Mouse (Mus musculus) induced T-regulatory cell, adult 2 months (primary cell): ENCODE measurements around the gene Glp2r.

Experiments used
- DNase-seq: peaks from one replicate; pipeline ENCODE4 v3.0.0-alpha.2; 2012; ENCODE audit warnings: low read depth

The Glp2r gene

GRCm38 (mm10) chr11:67771053-67771452 lies at the start of gene Glp2r:
TSS of gene Glp2r (minus strand) at chr11:67771153.
- DNase-seq: no peak

- peak; percentile 5 for DNase-seq
These were observed 49.3 kb upstream of the Glp2r start for GRCm38 (mm10) chr11:67820221-67820620.

GRCm38 (mm10) chr11:67819604-67820003 lies 48.7 kb upstream of the Glp2r start:
- DNase-seq: no peak

GRCm38 (mm10) chr11:67811535-67811934 lies 40.6 kb upstream of the Glp2r start:
- no peak for DNase-seq

- no peak for DNase-seq
These were observed 37.1 kb upstream of the Glp2r start for GRCm38 (mm10) chr11:67808051-67808450.

- no peak for DNase-seq
These were observed 36.1 kb upstream of the Glp2r start for GRCm38 (mm10) chr11:67806832-67807597.

GRCm38 (mm10) chr11:67805538-67805937 lies 34.6 kb upstream of the Glp2r start:
- DNase-seq: peak; percentile 3

- DNase-seq: no peak
These were observed 30.2 kb upstream of the Glp2r start for GRCm38 (mm10) chr11:67801169-67801568.

GRCm38 (mm10) chr11:67800130-67800723 lies 29.3 kb upstream of the Glp2r start:
- no peak for DNase-seq

GRCm38 (mm10) chr11:67797931-67798330 lies 27.0 kb upstream of the Glp2r start, which contains the start of gene Dhrs7c:
TSS of gene Dhrs7c (plus strand) at chr11:67798187.
- no peak for DNase-seq

- DNase-seq: no peak
These were observed 19.2 kb upstream of the Glp2r start for GRCm38 (mm10) chr11:67790182-67790581.

- no peak for DNase-seq
These were observed 3.4 kb upstream of the Glp2r start, which contains the start of gene Gsg1l2 for GRCm38 (mm10) chr11:67774379-67774778. TSS of gene Gsg1l2 (plus strand) at chr11:67774608.

- DNase-seq: no peak
These were observed 1.6 kb upstream of the Glp2r start for GRCm38 (mm10) chr11:67772577-67772976.

- DNase-seq: no peak
These were observed 738 bp upstream of the Glp2r start for GRCm38 (mm10) chr11:67771691-67772090.

- DNase-seq: no peak
These were observed 13.4 kb downstream of the Glp2r start for GRCm38 (mm10) chr11:67757373-67758167.

- DNase-seq: no peak
These were observed 14.7 kb downstream of the Glp2r start for GRCm38 (mm10) chr11:67756287-67756686.

- no peak for DNase-seq
These were observed 29.4 kb downstream of the Glp2r start for GRCm38 (mm10) chr11:67741569-67741968.

GRCm38 (mm10) chr11:67738846-67739490 lies 32.0 kb downstream of the Glp2r start:
- no peak for DNase-seq

GRCm38 (mm10) chr11:67738345-67738744 lies 32.6 kb downstream of the Glp2r start:
- no peak for DNase-seq

GRCm38 (mm10) chr11:67734597-67734996 lies 36.4 kb downstream of the Glp2r start:
- no peak for DNase-seq

GRCm38 (mm10) chr11:67733726-67734125 lies 37.2 kb downstream of the Glp2r start:
- DNase-seq: no peak

- no peak for DNase-seq
These were observed 39.9 kb downstream of the Glp2r start for GRCm38 (mm10) chr11:67731056-67731455.
